Mouse (Mus musculus): ENCODE measurements around the gene Dusp1. TPM values are rescaled to one million over a fixed set of nuclear protein-coding genes. Genes with fewer than 3 reads are reported as not detected.
A peak's percentile ranks its signal among the peaks of the same experiment; 100 is the strongest.

Dusp1 gene
- 28.1 and 33.5 TPM in 2 replicates for polyA plus RNA-seq (2012; rRNA removed)

DNA sequence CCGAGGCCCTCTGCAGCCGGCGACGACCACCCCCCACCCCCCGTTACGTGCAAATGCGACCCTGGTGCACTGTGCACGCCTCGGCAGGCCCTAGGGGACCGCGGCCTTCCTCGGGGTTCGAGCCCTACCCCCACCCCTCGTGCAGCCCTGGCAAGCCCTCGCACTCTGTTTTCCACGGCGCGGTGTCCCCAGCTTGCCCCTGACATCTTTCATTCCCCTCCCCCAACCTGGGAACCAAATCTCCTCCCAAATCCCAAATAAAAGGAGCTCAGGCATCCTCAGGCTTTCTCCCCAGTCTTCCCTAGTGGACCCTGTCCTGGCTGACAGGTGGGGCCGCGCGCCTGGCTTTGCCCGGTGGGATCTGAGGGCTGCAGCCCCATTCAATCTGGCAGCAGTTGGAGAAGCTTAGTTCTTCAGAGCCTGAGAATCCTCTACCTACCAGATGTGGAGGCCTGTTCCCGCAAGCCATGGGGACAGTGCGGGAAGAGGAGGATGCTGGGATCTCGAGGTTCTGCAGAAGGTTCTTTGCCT is at the start of gene Dusp1:
Dusp1 (minus strand) TSS at position 478 of the 531 bp plus-strand sequence.
- 1% methylated on average over 25 of the region's 25 CpGs for WGBS
- TF ChIP-seq POLR2A (IDR thresholded peaks at IDR 0.05; ENCODE audit: low read depth, low read length) (no peak), CTCF (IDR thresholded peaks at IDR 0.05; ENCODE audit: extremely low read depth, insufficient read length, insufficient replicate concordance, low read depth, low read length) (no peak)
- Histone ChIP-seq H3K27ac (ENCODE audit: insufficient read depth, low read depth, low read length) (peak within 1 kb of the TSS; percentile 20), H3K36me3 (ENCODE audit: control insufficient read depth, insufficient read depth, low read length) (no peaks in the 10 kb centered on the region), H3K4me3 (ENCODE audit: low read depth, low read length) (peak within 1 kb of the TSS; percentile 93), H3K27me3 (ENCODE audit: control insufficient read depth, insufficient read depth, low read length) (no peaks in the 10 kb centered on the region), H3K4me1 (ENCODE audit: control insufficient read depth, insufficient read depth, insufficient read length, low read length) (peaks cover 23% of the 10 kb centered on the region)

DNA sequence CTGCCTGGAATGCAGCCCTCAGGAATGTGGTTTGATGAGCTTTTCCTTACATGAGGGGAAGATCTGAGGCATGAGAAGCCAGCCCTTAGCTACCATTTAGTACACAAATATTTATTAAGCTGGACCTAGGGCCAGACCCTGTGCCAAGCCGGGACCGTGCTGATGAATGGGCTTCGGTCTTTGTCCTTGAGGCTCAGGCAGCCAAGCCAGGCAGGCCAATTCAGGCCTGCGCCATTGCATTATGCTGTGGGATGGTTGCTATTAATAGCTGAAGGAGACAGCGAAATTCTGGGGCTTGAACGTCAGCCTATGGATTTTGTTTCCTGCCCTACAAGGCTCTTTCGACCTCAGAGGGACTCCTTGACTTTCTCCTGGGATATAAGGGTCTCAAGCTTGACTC is 49.4 kb upstream of the Dusp1 start:
- TF ChIP-seq POLR2A (IDR thresholded peaks at IDR 0.05; ENCODE audit: low read depth, low read length) (no peak), CTCF (IDR thresholded peaks at IDR 0.05; ENCODE audit: extremely low read depth, insufficient read length, insufficient replicate concordance, low read depth, low read length) (no peak)
- peak overlapping the region; percentile 58 for H3K27ac ChIP-seq (ENCODE audit: insufficient read depth, low read depth, low read length)
- no peaks in the 10 kb centered on the region for H3K27me3 ChIP-seq (ENCODE audit: control insufficient read depth, insufficient read depth, low read length)
- H3K36me3 ChIP-seq (ENCODE audit: control insufficient read depth, insufficient read depth, low read length) = no peaks in the 10 kb centered on the region
- peaks cover 5% of the 10 kb centered on the region; the same call in 1 of the 2 replicates for H3K4me1 ChIP-seq (ENCODE audit: control insufficient read depth, insufficient read depth, insufficient read length, low read length)
- H3K4me3 ChIP-seq (ENCODE audit: low read depth, low read length) = no peak overlapping the region
- 73% methylated on average over 7 of the region's 7 CpGs for WGBS

DNA sequence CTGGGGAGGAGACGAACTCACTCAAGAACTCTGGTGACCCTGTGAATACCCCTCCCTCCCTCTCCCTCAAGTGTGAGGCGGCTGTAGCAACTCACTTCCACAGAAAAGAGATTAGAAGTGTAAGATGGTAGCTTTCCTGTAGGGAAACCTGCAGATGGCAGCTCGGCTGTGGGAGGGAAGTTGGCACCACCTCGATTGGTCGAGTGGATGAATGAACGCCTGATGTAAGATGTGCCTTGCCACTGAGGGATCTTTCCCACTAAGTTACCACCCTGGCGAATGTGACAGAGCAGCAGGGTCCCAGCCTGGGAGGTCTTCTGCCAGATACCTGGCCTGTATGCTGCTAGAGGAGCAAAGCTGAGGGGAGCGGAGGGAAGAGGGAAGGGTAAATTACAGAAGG is 47.9 kb upstream of the Dusp1 start:
- 85% methylated on average over 8 of the region's 8 CpGs for WGBS
- H3K4me3 ChIP-seq (ENCODE audit: low read depth, low read length) = no peak overlapping the region
- H3K27me3 ChIP-seq (ENCODE audit: control insufficient read depth, insufficient read depth, low read length) = no peaks in the 10 kb centered on the region
- no peaks in the 10 kb centered on the region for H3K36me3 ChIP-seq (ENCODE audit: control insufficient read depth, insufficient read depth, low read length)
- H3K27ac ChIP-seq (ENCODE audit: insufficient read depth, low read depth, low read length) = no peak overlapping the region
- H3K4me1 ChIP-seq (ENCODE audit: control insufficient read depth, insufficient read depth, insufficient read length, low read length) = no peaks in the 10 kb centered on the region; the same call in 1 of the 2 replicates
- TF ChIP-seq POLR2A (IDR thresholded peaks at IDR 0.05; ENCODE audit: low read depth, low read length) (no peak), CTCF (IDR thresholded peaks at IDR 0.05; ENCODE audit: extremely low read depth, insufficient read length, insufficient replicate concordance, low read depth, low read length) (no peak)

DNA sequence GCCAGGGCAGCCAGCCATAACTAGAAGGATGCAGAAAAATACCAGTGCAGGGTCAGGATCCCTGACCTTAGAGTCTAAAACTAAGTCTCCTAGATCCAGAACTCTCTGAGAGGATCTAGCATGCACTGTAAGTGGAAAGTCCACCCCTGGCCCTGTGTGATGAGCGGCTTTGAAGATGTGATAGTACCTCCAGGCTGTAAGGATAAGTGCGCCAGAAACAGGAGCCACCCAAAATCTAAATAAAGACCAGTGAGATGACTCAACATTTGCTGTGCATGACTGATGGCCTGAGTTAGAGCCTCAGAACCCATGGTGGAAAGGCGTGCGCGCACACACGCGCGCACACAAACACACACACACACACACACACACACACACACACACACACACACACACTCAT is 46.9 kb upstream of the Dusp1 start:
- no peak for TF ChIP-seq CTCF (IDR thresholded peaks at IDR 0.05; ENCODE audit: extremely low read depth, insufficient read length, insufficient replicate concordance, low read depth, low read length)
- no peak for TF ChIP-seq POLR2A (IDR thresholded peaks at IDR 0.05; ENCODE audit: low read depth, low read length)
- Histone ChIP-seq H3K27me3 (ENCODE audit: control insufficient read depth, insufficient read depth, low read length) (no peaks in the 10 kb centered on the region), H3K4me1 (ENCODE audit: control insufficient read depth, insufficient read depth, insufficient read length, low read length) (no peaks in the 10 kb centered on the region; the same call in 1 of the 2 replicates), H3K4me3 (ENCODE audit: low read depth, low read length) (no peak overlapping the region), H3K27ac (ENCODE audit: insufficient read depth, low read depth, low read length) (no peak overlapping the region), H3K36me3 (ENCODE audit: control insufficient read depth, insufficient read depth, low read length) (no peaks in the 10 kb centered on the region)
- 95% methylated on average over 8 of the region's 8 CpGs for WGBS

DNA sequence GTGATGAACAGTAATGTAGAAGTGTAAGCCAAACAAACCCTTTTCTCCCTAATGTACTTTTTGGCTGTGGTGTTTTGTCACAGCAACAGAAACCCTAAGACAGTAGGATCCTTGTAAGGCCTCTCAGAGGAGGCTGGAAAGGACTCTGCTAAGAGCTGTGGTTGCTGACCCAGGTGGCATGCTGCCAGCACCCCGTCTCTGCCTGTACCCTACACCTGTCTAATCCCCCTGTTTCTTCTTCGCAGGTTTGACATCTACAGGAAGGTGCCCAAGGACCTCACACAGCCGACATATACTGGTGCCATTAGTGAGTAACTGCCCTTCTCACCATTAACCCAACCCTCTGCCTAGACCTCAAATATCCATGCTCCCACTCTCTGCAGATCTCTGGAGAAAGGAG is 46.4 kb upstream of the Dusp1 start:
- Histone ChIP-seq H3K27me3 (ENCODE audit: control insufficient read depth, insufficient read depth, low read length) (no peaks in the 10 kb centered on the region), H3K27ac (ENCODE audit: insufficient read depth, low read depth, low read length) (no peak overlapping the region), H3K4me3 (ENCODE audit: low read depth, low read length) (no peak overlapping the region), H3K4me1 (ENCODE audit: control insufficient read depth, insufficient read depth, insufficient read length, low read length) (no peaks in the 10 kb centered on the region; the same call in 1 of the 2 replicates), H3K36me3 (ENCODE audit: control insufficient read depth, insufficient read depth, low read length) (no peaks in the 10 kb centered on the region)
- WGBS = 79% methylated on average over 3 of the region's 3 CpGs
- TF ChIP-seq POLR2A (IDR thresholded peaks at IDR 0.05; ENCODE audit: low read depth, low read length) (no peak), CTCF (IDR thresholded peaks at IDR 0.05; ENCODE audit: extremely low read depth, insufficient read length, insufficient replicate concordance, low read depth, low read length) (no peak)

DNA sequence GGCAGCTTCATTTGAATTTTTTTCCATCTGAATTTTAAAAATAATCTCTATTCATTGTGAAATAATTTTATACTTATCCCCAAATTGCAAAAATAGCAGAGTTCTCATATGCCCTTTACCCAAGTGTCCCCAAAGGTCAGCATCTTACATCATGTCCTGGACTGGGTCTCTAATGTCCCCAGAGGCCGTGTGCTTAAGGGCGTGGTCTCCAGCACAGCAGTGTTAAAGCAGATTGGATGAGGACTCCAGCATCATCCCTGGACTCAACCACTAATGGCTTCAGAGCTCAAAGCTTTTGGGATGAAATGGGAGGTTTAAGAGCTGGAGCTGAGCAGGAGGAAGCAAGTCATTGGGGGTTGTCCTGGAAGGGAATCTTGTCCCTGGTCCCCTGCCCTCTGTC is 44.6 kb upstream of the Dusp1 start:
- no peak overlapping the region for H3K27ac ChIP-seq (ENCODE audit: insufficient read depth, low read depth, low read length)
- 68% methylated on average over 2 of the region's 2 CpGs for WGBS
- no peaks in the 10 kb centered on the region for H3K36me3 ChIP-seq (ENCODE audit: control insufficient read depth, insufficient read depth, low read length)

DNA sequence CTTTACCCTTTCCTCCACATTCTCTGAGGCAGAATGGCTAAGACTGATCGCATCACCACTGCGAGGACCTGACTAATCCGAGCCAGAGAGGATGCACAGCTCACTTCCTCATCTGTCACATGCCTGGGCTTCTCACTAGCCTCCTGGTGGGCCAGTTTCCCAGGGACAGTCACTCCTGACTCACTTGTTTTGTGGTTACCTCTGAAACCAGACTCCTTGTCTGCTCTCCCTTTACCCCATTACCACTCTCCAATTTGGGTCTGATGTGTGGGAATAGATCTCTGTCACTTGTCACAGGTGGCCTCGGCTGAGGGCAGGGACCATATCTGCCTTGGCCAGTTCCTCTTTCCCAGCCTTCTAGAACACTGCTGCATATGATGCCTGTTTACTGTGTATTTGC is 43.7 kb upstream of the Dusp1 start:
- Histone ChIP-seq H3K27ac (ENCODE audit: insufficient read depth, low read depth, low read length) (no peak overlapping the region), H3K4me3 (ENCODE audit: low read depth, low read length) (no peak overlapping the region), H3K27me3 (ENCODE audit: control insufficient read depth, insufficient read depth, low read length) (no peaks in the 10 kb centered on the region), H3K4me1 (ENCODE audit: control insufficient read depth, insufficient read depth, insufficient read length, low read length) (peaks cover 10% of the 10 kb centered on the region; the same call in 1 of the 2 replicates), H3K36me3 (ENCODE audit: control insufficient read depth, insufficient read depth, low read length) (no peaks in the 10 kb centered on the region)
- TF ChIP-seq POLR2A (IDR thresholded peaks at IDR 0.05; ENCODE audit: low read depth, low read length) = no peak
- no peak for TF ChIP-seq CTCF (IDR thresholded peaks at IDR 0.05; ENCODE audit: extremely low read depth, insufficient read length, insufficient replicate concordance, low read depth, low read length)
- WGBS = 84% methylated on average over 4 of the region's 4 CpGs

More for the DNA sequence above, 44.6 kb upstream of the Dusp1 start:
- TF ChIP-seq POLR2A (IDR thresholded peaks at IDR 0.05; ENCODE audit: low read depth, low read length) (no peak), CTCF (IDR thresholded peaks at IDR 0.05; ENCODE audit: extremely low read depth, insufficient read length, insufficient replicate concordance, low read depth, low read length) (no peak)
- peaks cover 3% of the 10 kb centered on the region; the same call in 1 of the 2 replicates for H3K4me1 ChIP-seq (ENCODE audit: control insufficient read depth, insufficient read depth, insufficient read length, low read length)
- no peak overlapping the region for H3K4me3 ChIP-seq (ENCODE audit: low read depth, low read length)
- H3K27me3 ChIP-seq (ENCODE audit: control insufficient read depth, insufficient read depth, low read length) = no peaks in the 10 kb centered on the region

Measured in small intestine, adult 2 months (tissue).